Mouse (Mus musculus): Measurements from ENCODE around the gene Pax5. TPM values are rescaled to one million over a fixed set of nuclear protein-coding genes. Genes with fewer than 3 reads are reported as not detected.

Gene Pax5
- polyA plus RNA-seq, 1 experiment from 2014 or later = 9.0 TPM

DNA sequence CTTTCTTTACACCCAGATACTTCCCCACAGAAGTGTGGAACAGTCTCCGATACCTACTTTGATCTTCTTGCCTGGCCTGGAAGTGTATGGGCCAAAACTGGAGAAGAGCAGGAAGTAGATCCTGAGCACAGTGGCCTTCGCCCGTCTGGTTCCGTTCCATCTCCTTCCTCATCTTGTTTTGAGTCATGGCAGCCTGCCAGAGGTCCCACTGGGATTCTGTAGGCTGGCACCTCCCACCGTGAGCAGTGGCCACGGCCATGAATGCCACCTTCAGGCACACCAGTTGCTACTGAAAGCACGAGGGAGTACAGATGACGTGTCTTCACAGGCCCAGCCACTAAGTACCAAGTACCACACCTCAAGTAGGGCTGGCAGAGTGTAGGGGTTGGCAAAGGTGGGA, 222.1 kb downstream of the Pax5 start:
- Histone ChIP-seq H3K27ac (replicated peaks) (no peak overlapping the region), H3K4me3 (no peak overlapping the region), H3K4me2 (replicated peaks) (no peak overlapping the region), H3K9ac (replicated peaks) (no peak overlapping the region), H3K9me3 (no peaks in the 10 kb centered on the region), H3K4me1 (no peaks in the 10 kb centered on the region), H3K36me3 (no peaks in the 10 kb centered on the region), H3K27me3 (no peaks in the 10 kb centered on the region)
- WGBS = 85% methylated on average over 8 of the region's 8 CpGs
- ATAC-seq (ENCODE audit: low FRiP score, low read depth) = no peak

DNA sequence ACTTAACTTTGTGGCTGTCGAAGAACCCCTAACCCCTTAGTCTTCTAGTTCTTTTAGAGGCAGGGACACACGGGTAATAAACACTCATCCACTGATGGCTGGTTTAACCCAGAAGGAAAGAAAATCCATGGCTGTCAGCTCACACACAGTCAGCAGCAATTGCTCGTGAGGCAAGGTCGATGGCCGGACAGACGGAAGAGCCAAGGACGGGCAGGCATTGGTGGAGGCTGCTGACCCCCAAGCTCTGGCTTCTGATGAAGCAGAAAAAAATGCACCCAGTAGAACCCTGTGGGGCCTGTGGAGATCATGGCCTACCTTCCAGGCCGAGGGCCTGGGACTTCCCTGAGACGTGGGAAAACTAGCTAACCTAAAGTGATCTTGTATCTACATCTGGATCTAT, 227.4 kb downstream of the Pax5 start:
- Histone ChIP-seq H3K4me2 (replicated peaks) (no peak overlapping the region), H3K27ac (replicated peaks) (no peak overlapping the region), H3K27me3 (no peaks in the 10 kb centered on the region), H3K4me3 (no peak overlapping the region), H3K9me3 (peaks cover 7% of the 10 kb centered on the region), H3K4me1 (no peaks in the 10 kb centered on the region), H3K36me3 (no peaks in the 10 kb centered on the region), H3K9ac (replicated peaks) (no peak overlapping the region)
- 85% methylated on average over 9 of the region's 9 CpGs for WGBS
- no peak for ATAC-seq (ENCODE audit: low FRiP score, low read depth)

DNA sequence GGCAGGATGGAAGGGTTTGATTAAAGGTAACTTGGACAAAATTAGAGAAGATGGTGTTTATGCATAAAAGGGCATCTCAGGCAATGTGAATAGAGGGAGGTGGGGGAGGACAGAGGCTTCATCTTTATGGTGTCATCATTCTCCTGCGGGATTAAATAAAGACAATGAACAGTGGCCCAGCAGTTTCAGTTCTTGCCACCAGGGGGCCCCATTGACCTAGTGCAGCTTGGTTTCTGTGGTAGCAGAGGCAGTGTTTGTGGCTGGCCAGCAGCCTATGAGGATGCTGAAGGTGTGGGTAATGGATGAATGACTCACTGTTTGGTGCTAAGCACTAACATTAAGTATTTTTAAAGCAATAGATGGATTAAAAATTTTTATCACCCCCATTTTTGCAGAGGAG, 230.5 kb downstream of the Pax5 start:
- H3K4me2 ChIP-seq (replicated peaks) = no peak overlapping the region
- no peaks in the 10 kb centered on the region for H3K4me1 ChIP-seq
- H3K36me3 ChIP-seq = no peaks in the 10 kb centered on the region
- peaks cover 7% of the 10 kb centered on the region for H3K9me3 ChIP-seq
- no peak overlapping the region for H3K4me3 ChIP-seq
- 96% methylated on average over 1 of the region's 1 CpGs for WGBS
- ATAC-seq (ENCODE audit: low FRiP score, low read depth) = no peak
- no peak overlapping the region for H3K27ac ChIP-seq (replicated peaks)
- H3K9ac ChIP-seq (replicated peaks) = no peak overlapping the region
- H3K27me3 ChIP-seq = no peaks in the 10 kb centered on the region

Small RNA genes within 50 kb of the gene (microRNA-seq; reads per million reads assigned to microRNA genes)
- 0.93 reads per million for gene Mir5120

Other genes with a start within 250 kb of the Pax5 start
- gene Zcchc7, start 45.4 kb upstream of the Pax5 start, polyA plus RNA-seq (2016; fragmentation: Nextera tagmentation; extraction: Ambion mirVana) = 28.3 and 30.7 TPM in 2 replicates